ENCODE assay signal across 7 mouse cellular contexts in genomic region chr1:119456671-119457527, GRCm38 (mm10). TPM values are rescaled to one million over a fixed set of nuclear protein-coding genes. Genes with fewer than 3 reads are reported as not detected.
DNase-seq lines count a peak whose midpoint lies in the region; ATAC-seq lines count a peak whose summit lies in the region.

No protein-coding gene starts in this region.

- H3K9me3 ChIP-seq in midbrain, embryonic 15.5 days = no peaks in the 10 kb centered on the region
- no peaks in the 10 kb centered on the region for H3K9me3 ChIP-seq in midbrain, embryonic 13.5 days
- no peaks in the 10 kb centered on the region for H3K9me3 ChIP-seq in forebrain, embryonic 14.5 days (replicated peaks; ENCODE audit: control insufficient read depth, low read length)
- no peaks in the 10 kb centered on the region for H3K9me3 ChIP-seq in stomach, embryonic 15.5 days

- H3K4me1 ChIP-seq in midbrain, embryonic 15.5 days = 0 out of 2 replicates have a peak, but pooled peaks cover 4% of the 10 kb centered on the region
- H3K4me1 ChIP-seq in midbrain, embryonic 13.5 days (replicated peaks) = 0 out of 2 replicates have a peak, but pooled peaks cover 2% of the 10 kb centered on the region
- peaks cover 13% of the 10 kb centered on the region for H3K4me1 ChIP-seq in forebrain, embryonic 14.5 days (ENCODE audit: control insufficient read depth, insufficient read depth, low read length)
- H3K4me1 ChIP-seq in stomach, embryonic 15.5 days = peaks cover 2% of the 10 kb centered on the region; the same call in 1 of the 2 replicates

- H3K27me3 ChIP-seq in midbrain, embryonic 15.5 days (replicated peaks) = no peaks in the 10 kb centered on the region
- H3K27me3 ChIP-seq in midbrain, embryonic 13.5 days = peaks cover 2% of the 10 kb centered on the region; the same call in 1 of the 2 replicates
- H3K27me3 ChIP-seq in forebrain, embryonic 14.5 days (replicated peaks; ENCODE audit: control insufficient read depth, insufficient read depth, low read length) = no peaks in the 10 kb centered on the region
- 0 out of 2 replicates have a peak, but pooled peaks cover 3% of the 10 kb centered on the region for H3K27me3 ChIP-seq in stomach, embryonic 15.5 days (replicated peaks)

- H3K36me3 ChIP-seq in midbrain, embryonic 15.5 days (replicated peaks) = no peaks in the 10 kb centered on the region
- no peaks in the 10 kb centered on the region for H3K36me3 ChIP-seq in midbrain, embryonic 13.5 days
- H3K36me3 ChIP-seq in forebrain, embryonic 14.5 days (ENCODE audit: control insufficient read depth, insufficient read depth, low read length) = no peaks in the 10 kb centered on the region
- no peaks in the 10 kb centered on the region for H3K36me3 ChIP-seq in stomach, embryonic 15.5 days

- no peak overlapping the region for H3K4me3 ChIP-seq in midbrain, embryonic 15.5 days
- H3K4me3 ChIP-seq in midbrain, embryonic 13.5 days (replicated peaks) = no peak overlapping the region
- no peak overlapping the region for H3K4me3 ChIP-seq in forebrain, embryonic 14.5 days (ENCODE audit: low read depth, low read length)
- H3K4me3 ChIP-seq in stomach, embryonic 15.5 days (replicated peaks) = peak overlapping the region; percentile 5; the same call in 1 of the 2 replicates

- DNase-seq in forebrain, embryonic 14.5 days (ENCODE audit: low spot score) = peak; percentile 52
- DNase-seq in kidney, postnatal 14 days = peak; percentile 37
- no peak for DNase-seq in yolk sac, embryonic 10.5 days (ENCODE audit: low spot score)
- DNase-seq in urinary bladder, adult 18-20 months (ENCODE audit: low spot score in 2 of 2) = no peak

- no peak overlapping the region for H3K27ac ChIP-seq in midbrain, embryonic 15.5 days
- no peak overlapping the region for H3K27ac ChIP-seq in midbrain, embryonic 13.5 days
- no peak overlapping the region for H3K27ac ChIP-seq in forebrain, embryonic 14.5 days (ENCODE audit: low read depth, low read length)
- H3K27ac ChIP-seq in stomach, embryonic 15.5 days = no peak overlapping the region

- 54% methylated on average over 19 of the region's 19 CpGs for WGBS in midbrain, embryonic 15.5 days
- WGBS in midbrain, embryonic 13.5 days = 68% methylated on average over 19 of the region's 19 CpGs
- 32% methylated on average over 19 of the region's 19 CpGs for WGBS in forebrain, embryonic 14.5 days
- 23% methylated on average over 19 of the region's 19 CpGs for WGBS in stomach, embryonic 15.5 days

- no peak overlapping the region for H3K9ac ChIP-seq in midbrain, embryonic 15.5 days
- no peak overlapping the region for H3K9ac ChIP-seq in midbrain, embryonic 13.5 days (replicated peaks)
- no peak overlapping the region for H3K9ac ChIP-seq in forebrain, embryonic 14.5 days (ENCODE audit: low read length)
- no peak overlapping the region for H3K9ac ChIP-seq in stomach, embryonic 15.5 days

- H3K4me2 ChIP-seq in midbrain, embryonic 15.5 days = no peak overlapping the region
- H3K4me2 ChIP-seq in midbrain, embryonic 13.5 days (replicated peaks) = no peak overlapping the region
- peak overlapping the region; percentile 18; the same call in 1 of the 2 replicates for H3K4me2 ChIP-seq in forebrain, embryonic 14.5 days (ENCODE audit: low read length)
- peak overlapping the region; percentile 32 for H3K4me2 ChIP-seq in stomach, embryonic 15.5 days

- ATAC-seq in midbrain, embryonic 15.5 days (replicated peaks) = peak; percentile 25
- no peak for ATAC-seq in midbrain, embryonic 13.5 days
- peak; percentile 19 for ATAC-seq in forebrain, embryonic 14.5 days
- ATAC-seq in stomach, embryonic 15.5 days (ENCODE audit: insufficient read depth, low FRiP score, low read depth) = no peak

RNA-seq across cellular contexts. Expression of gene Inhbb, which starts 34.9 kb away (rescaled TPM):
- 2.4 and 2.5 TPM in 2 replicates for polyA plus RNA-seq in midbrain, embryonic 15.5 days (2015; fragmentation: Nextera tagmentation; extraction: Ambion mirVana)
- polyA plus RNA-seq in midbrain, embryonic 13.5 days (2015; fragmentation: Nextera tagmentation; extraction: Ambion mirVana) = 1.2 and 1.6 TPM in 2 replicates
- 3.9 and 4.2 TPM in 2 replicates for polyA plus RNA-seq in forebrain, embryonic 14.5 days (2014; fragmentation: Nextera tagmentation; extraction: Ambion mirVana)
- 0.93 and 1.2 TPM in 2 replicates for polyA plus RNA-seq in stomach, embryonic 15.5 days (2015; fragmentation: Nextera tagmentation; extraction: Ambion mirVana)

RNA-seq across cellular contexts. Expression of gene Ralb, which starts 47.7 kb away (rescaled TPM):
- polyA plus RNA-seq in midbrain, embryonic 15.5 days (2015; fragmentation: Nextera tagmentation; extraction: Ambion mirVana) = 60.2 and 62.1 TPM in 2 replicates
- polyA plus RNA-seq in midbrain, embryonic 13.5 days (2015; fragmentation: Nextera tagmentation; extraction: Ambion mirVana) = 56.3 and 58.7 TPM in 2 replicates
- polyA plus RNA-seq in forebrain, embryonic 14.5 days (2014; fragmentation: Nextera tagmentation; extraction: Ambion mirVana) = 41.6 and 43.7 TPM in 2 replicates
- polyA plus RNA-seq in stomach, embryonic 15.5 days (2015; fragmentation: Nextera tagmentation; extraction: Ambion mirVana) = 139 and 155 TPM in 2 replicates

Comparison
In these comparisons a context has a peak if more than half of its experiments do, and no peak if none do; other contexts are left out.
1. ATAC-seq: peak in midbrain, embryonic 15.5 days (single experiment) and forebrain, embryonic 14.5 days (single experiment); none in midbrain, embryonic 13.5 days (single experiment) and stomach, embryonic 15.5 days (single experiment).
2. H3K4me2 ChIP-seq: peak in forebrain, embryonic 14.5 days (single experiment) and stomach, embryonic 15.5 days (single experiment); none in midbrain, embryonic 15.5 days (single experiment) and midbrain, embryonic 13.5 days (single experiment).
3. DNase-seq: peak in forebrain, embryonic 14.5 days (single experiment) and kidney, postnatal 14 days (single experiment); none in yolk sac, embryonic 10.5 days (single experiment) and urinary bladder, adult 18-20 months (0 of 2).